Mouse (Mus musculus) olfactory bulb, adult 2 months (tissue): ENCODE results near the gene Slc16a10.

Experiments used
- CTCF ChIP-seq: fragments of 200-500 bp; IDR thresholded peaks from 2 replicates; pipeline ENCODE4 v1.5.1; 2012; ENCODE audit warnings: low read depth, mild to moderate bottlenecking, low read length, moderate library complexity; ENCODE audit not compliant: insufficient read depth
- POLR2A ChIP-seq: fragments of 200-500 bp; IDR thresholded peaks from 2 replicates; pipeline ENCODE4 v1.6.1; 2012; ENCODE audit warnings: mild to moderate bottlenecking, low read depth, low read length, moderate library complexity; ENCODE audit not compliant: insufficient read depth

GRCm38 (mm10) chr10:40105174-40105573 lies 36.9 kb downstream of the Slc16a10 start:
- no peak for TF ChIP-seq CTCF
- no peak for TF ChIP-seq POLR2A
